Mouse (Mus musculus) liver, adult 2 months (tissue): ENCODE measurements around the gene Pdzd2. TPM values are rescaled to one million over a fixed set of nuclear protein-coding genes. Genes with fewer than 3 reads are reported as not detected.

ENCODE experiments used
- DNase-seq: peaks from one replicate; pipeline ENCODE4 v3.0.0-alpha.2; 2011; ENCODE audit warnings: low read depth, low spot score; ENCODE audit errors: extremely low read depth
- H3K27ac ChIP-seq: fragments of 200-500 bp; replicated peaks from 2 replicates; pipeline ENCODE4 v1.5.1; 2012; ENCODE audit warnings: low read depth, mild to moderate bottlenecking, control low read depth, inconsistent platforms, low read length; ENCODE audit not compliant: insufficient read depth
- H3K27me3 ChIP-seq: fragments of 200-500 bp; 2 replicates; pipeline ENCODE4 v1.6.1; 2012; ENCODE audit warnings: mild to moderate bottlenecking, moderate library complexity, low read length, inconsistent platforms; ENCODE audit not compliant: control insufficient read depth, insufficient read depth
- H3K36me3 ChIP-seq: fragments of 200-500 bp; 2 replicates; pipeline ENCODE4 v1.6.1; 2012; ENCODE audit warnings: low read length, inconsistent platforms; ENCODE audit not compliant: control insufficient read depth, insufficient read depth
- H3K4me1 ChIP-seq: fragments of 200-500 bp; 2 replicates; pipeline ENCODE4 v1.6.1; 2011; ENCODE audit warnings: low read length; ENCODE audit not compliant: control insufficient read depth, insufficient read depth
- H3K4me3 ChIP-seq: fragments of 200-500 bp; 2 replicates; pipeline ENCODE4 v1.5.1; 2011; ENCODE audit warnings: low read depth, mild to moderate bottlenecking, control low read depth, low read length, moderate library complexity; ENCODE audit not compliant: insufficient read depth
- H3K79me2 ChIP-seq: fragments of 200-500 bp; 2 replicates; pipeline ENCODE4 v1.6.1; 2012; ENCODE audit warnings: inconsistent platforms, mild to moderate bottlenecking, low read length, moderate library complexity; ENCODE audit not compliant: control insufficient read depth, insufficient read depth
- H3K9ac ChIP-seq: fragments of 200-500 bp; 2 replicates; pipeline ENCODE4 v1.6.1; 2012; ENCODE audit warnings: low read depth, mild to moderate bottlenecking, control low read depth, inconsistent platforms, low read length
- CTCF ChIP-seq: fragments of 200-500 bp; IDR thresholded peaks from 2 replicates; pipeline ENCODE4 v1.5.1; 2011; ENCODE audit warnings: low read depth, low read length, control low read depth
- POLR2A ChIP-seq: fragments of 200-500 bp; IDR thresholded peaks from 2 replicates; pipeline ENCODE4 v1.6.1; 2011; ENCODE audit warnings: low read length, control low read depth; ENCODE audit not compliant: insufficient read depth; ENCODE audit errors: extremely low read depth
- WGBS: fragments of 180-500 bp; shearing (Covaris S2); methylation state at CpG from one replicate; pipeline ENCODE4 v1.1.7; 2018; 5-methylcytosine and 5-hydroxymethylcytosine counted together
- polyA plus RNA-seq: library from polyadenylated mRNA; depleted of rRNA; stranded (reverse); fragments of >200 nt; gene quantifications from 2 replicates; pipeline ENCODE4 v1.2.3, GENCODE M21; 2012
- total RNA-seq: library from RNA; depleted of rRNA; stranded (reverse); fragments of >200 nt; gene quantifications from 2 replicates; pipeline ENCODE4 v1.2.3, GENCODE M21; 2014

Gene Pdzd2
- total and polyA plus RNA-seq, 2 experiments: 0.11 to 0.74 TPM

DNA sequence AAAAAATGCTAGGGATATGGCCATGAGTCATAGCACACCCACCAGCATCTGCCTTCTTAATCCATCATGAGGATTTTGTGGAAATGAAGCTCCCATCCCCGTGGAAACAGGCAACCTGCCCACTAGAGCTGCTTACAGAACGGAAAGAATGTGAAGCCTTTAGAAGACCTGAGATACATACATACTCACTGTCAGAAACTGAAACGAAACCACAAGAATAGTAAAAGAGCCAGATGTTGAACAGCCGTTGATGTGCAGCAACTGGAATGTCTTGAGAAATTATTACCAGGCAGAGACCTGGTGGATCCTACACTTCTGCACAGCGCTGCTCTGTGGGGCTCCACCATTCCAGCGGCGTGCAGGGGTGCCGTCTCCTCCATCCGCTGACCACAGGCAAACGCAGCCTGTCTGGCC, 292.7 kb downstream of the Pdzd2 start:
- Histone ChIP-seq H3K4me1 (no peaks in the 10 kb centered on the region), H3K9ac (no peak overlapping the region), H3K36me3 (no peaks in the 10 kb centered on the region), H3K27ac (no peak overlapping the region), H3K79me2 (no peaks in the 10 kb centered on the region), H3K4me3 (no peak overlapping the region), H3K27me3 (no peaks in the 10 kb centered on the region)
- 86% methylated on average over 10 of the region's 10 CpGs for WGBS
- DNase-seq: no peak
- TF ChIP-seq POLR2A: no peak
- no peak for TF ChIP-seq CTCF

DNA sequence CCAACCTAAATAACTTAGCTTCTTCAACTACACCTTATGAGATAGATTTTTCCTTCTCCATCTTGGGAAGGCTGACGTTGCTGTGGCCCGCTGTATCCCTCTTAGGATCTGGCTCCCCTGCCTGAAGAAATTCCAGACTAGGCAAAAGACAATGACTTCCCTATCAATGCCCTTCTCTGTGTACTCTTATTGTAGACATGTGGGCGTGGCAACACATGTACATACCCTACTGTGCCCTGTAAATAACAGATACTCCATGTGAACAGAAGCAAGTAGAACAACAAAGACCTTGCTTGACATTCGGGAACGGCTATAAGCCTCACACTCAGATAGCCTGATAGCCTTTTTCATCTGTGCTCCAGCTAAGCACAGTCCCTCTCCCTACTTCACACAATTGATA, 295.2 kb downstream of the Pdzd2 start:
- Histone ChIP-seq H3K9ac (no peak overlapping the region), H3K79me2 (no peaks in the 10 kb centered on the region), H3K4me1 (no peaks in the 10 kb centered on the region), H3K4me3 (no peak overlapping the region), H3K27me3 (no peaks in the 10 kb centered on the region), H3K27ac (no peak overlapping the region), H3K36me3 (no peaks in the 10 kb centered on the region)
- WGBS: 71% methylated on average over 5 of the region's 5 CpGs
- no peak for DNase-seq
- TF ChIP-seq CTCF (no peak), POLR2A (no peak)

DNA sequence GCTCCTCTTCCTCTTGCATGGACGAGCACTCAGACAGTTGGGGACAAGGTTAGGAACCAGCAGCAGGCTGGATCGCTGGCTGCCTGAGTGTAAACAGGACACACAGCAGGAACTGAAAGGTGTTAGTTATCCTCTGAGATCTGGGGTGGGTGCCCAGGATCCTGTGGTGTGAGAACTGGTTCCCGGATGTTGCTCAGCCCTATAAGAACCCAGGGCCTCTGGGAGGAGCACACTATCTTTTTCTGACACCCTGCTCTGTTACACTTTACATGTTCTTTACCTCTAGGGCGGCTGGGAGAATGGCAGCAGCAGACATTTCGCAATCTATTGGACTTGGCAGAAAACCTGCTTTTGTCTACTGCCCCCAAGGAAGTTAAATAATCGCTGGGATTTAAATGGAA, 300.4 kb downstream of the Pdzd2 start:
- TF ChIP-seq POLR2A (no peak), CTCF (no peak)
- Histone ChIP-seq H3K27me3 (no peaks in the 10 kb centered on the region), H3K27ac (no peak overlapping the region), H3K4me3 (no peak overlapping the region), H3K79me2 (no peaks in the 10 kb centered on the region), H3K9ac (no peak overlapping the region), H3K36me3 (no peaks in the 10 kb centered on the region), H3K4me1 (no peaks in the 10 kb centered on the region)
- WGBS: 15% methylated on average over 6 of the region's 6 CpGs
- peak; percentile 9 for DNase-seq

DNA sequence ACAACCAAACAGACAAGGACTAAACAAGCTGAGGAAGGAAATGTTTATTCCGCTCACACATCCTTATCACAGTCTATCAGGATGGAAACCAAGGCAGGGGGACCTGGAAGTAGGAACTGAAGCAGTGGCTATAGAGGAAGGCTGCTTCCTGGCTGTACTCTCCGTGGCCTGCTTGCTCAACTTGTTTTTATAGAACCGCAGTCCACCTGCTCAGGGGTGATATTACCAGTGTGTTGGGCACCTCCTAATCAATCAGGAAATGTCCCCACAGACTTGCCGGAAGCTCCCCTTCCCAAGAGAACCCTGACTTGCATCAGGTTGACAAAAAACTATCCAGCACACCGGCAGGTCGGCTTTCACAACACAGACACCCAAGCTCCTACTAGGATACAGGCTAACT, 301.0 kb downstream of the Pdzd2 start:
- H3K79me2 ChIP-seq: no peaks in the 10 kb centered on the region

DNA sequence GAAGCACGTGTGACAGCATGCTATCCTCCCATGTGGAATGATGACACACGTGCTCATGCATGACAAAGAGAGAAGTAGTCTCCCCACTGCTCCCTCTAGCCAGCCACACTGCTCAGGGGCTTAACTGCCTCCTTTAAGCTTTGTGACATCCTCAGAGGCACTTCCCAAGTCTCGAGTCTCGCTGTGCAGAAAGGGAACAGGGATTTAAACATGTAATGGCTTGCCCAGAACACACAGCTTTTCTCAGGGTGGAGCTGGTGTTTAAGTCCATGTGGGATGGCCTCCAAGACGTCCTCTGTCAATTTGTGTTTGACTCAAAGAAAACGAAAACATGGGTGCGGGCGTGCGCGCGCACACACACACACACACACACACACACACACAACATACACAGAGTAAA, 301.6 kb downstream of the Pdzd2 start:
- H3K79me2 ChIP-seq: no peaks in the 10 kb centered on the region
- no peak for DNase-seq
- H3K36me3 ChIP-seq: no peaks in the 10 kb centered on the region
- H3K4me1 ChIP-seq: no peaks in the 10 kb centered on the region; the same call in 1 of the 2 replicates
- no peak for TF ChIP-seq CTCF
- TF ChIP-seq POLR2A: no peak
- H3K27ac ChIP-seq: no peak overlapping the region
- H3K27me3 ChIP-seq: no peaks in the 10 kb centered on the region
- no peak overlapping the region for H3K9ac ChIP-seq
- H3K4me3 ChIP-seq: no peak overlapping the region
- 87% methylated on average over 11 of the region's 11 CpGs for WGBS

More for the DNA sequence above, 301.0 kb downstream of the Pdzd2 start:
- TF ChIP-seq CTCF (no peak), POLR2A (no peak)
- Histone ChIP-seq H3K9ac (no peak overlapping the region), H3K4me1 (no peaks in the 10 kb centered on the region; the same call in 1 of the 2 replicates), H3K27me3 (no peaks in the 10 kb centered on the region), H3K4me3 (no peak overlapping the region), H3K27ac (no peak overlapping the region), H3K36me3 (no peaks in the 10 kb centered on the region)
- 50% methylated on average over 6 of the region's 6 CpGs for WGBS
- no peak for DNase-seq

DNA sequence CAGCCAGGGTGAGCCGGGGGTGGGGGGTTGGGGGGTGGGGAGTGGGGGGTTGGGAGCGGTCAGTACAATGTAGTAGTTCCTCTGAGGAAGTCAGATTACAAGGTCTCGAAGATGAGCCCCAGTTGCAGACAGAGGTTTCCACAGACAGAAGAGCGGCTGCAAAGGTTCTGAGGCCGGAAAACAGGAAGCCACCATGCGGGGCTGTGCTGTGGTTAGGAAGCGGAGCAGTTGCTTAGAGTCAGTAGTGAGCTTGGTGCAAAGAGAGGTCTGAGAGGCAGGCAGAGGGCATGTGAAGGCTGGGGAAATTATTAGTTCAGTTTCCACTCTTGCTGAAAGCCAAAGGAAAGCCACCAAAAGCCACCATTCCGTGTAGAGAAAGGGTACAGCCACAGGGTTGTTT, 303.8 kb downstream of the Pdzd2 start:
- Histone ChIP-seq H3K9ac (no peak overlapping the region), H3K79me2 (no peaks in the 10 kb centered on the region), H3K4me1 (no peaks in the 10 kb centered on the region; the same call in 1 of the 2 replicates), H3K27ac (no peak overlapping the region), H3K27me3 (no peaks in the 10 kb centered on the region), H3K36me3 (no peaks in the 10 kb centered on the region), H3K4me3 (no peak overlapping the region)
- TF ChIP-seq POLR2A: no peak
- no peak for TF ChIP-seq CTCF
- WGBS: 81% methylated on average over 8 of the region's 8 CpGs
- DNase-seq: no peak
